8 mouse cellular contexts compared by ENCODE assay signal in the genomic region with DNA sequence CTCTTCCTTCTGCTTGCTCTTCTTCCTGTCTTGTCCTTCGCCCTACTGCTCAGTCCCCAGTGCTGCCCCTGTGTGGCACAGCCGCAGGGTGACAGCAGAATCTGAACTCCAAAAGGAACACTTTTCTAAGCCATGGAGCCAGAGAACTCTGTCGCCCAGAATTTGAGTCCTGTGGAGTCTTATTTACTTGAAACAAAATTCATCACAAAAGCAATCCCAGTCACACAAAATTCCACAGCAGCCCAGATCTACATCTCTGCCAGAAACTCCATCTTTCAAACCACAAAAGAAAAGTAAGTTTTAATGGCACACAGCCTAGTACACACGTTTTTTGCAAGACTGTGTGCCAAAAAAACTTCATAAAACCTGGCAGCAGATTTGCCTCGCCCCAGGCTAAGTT. TPM values are rescaled to one million over a fixed set of nuclear protein-coding genes. Genes with fewer than 3 reads are reported as not detected.
A peak's percentile ranks its signal among the peaks of the same experiment; 100 is the strongest.
DNase-seq lines count a peak whose midpoint lies in the region; ATAC-seq lines count a peak whose summit lies in the region.

No protein-coding gene starts in this region.

- DNase-seq in adrenal gland, adult 2 months: peak; percentile 47
- no peak for DNase-seq in adrenal gland, adult 18-20 months (ENCODE audit: low spot score in 2 of 2)
- DNase-seq in neural tube, embryonic 11.5 days (ENCODE audit: low spot score): peak; percentile 20
- no peak for DNase-seq in neural tube, embryonic 10.5 days (ENCODE audit: extremely low spot score, low spot score)
- peak; percentile 44 to 62 for DNase-seq in kidney, postnatal 36 days
- no peak for DNase-seq in yolk sac, embryonic 10.5 days (ENCODE audit: low spot score)

- H3K27ac ChIP-seq in neural tube, embryonic 11.5 days (ENCODE audit: low read depth, low read length): no peak overlapping the region

- no peak for ATAC-seq in neural tube, embryonic 11.5 days (ENCODE audit: insufficient read depth, low FRiP score, low TSS enrichment)
- ATAC-seq in erythroblast, adult 5-6 weeks (replicated peaks; ENCODE audit: low FRiP score, poor library complexity, severe bottlenecking): 0 out of 2 replicates have a peak, but pooled peaks have one; percentile 32
- ATAC-seq in monocyte, adult 5-6 weeks (replicated peaks; ENCODE audit: insufficient number of reproducible peaks, low FRiP score, low TSS enrichment, poor library complexity, severe bottlenecking): peak; percentile 47; the same call in 1 of the 2 replicates

- H3K4me3 ChIP-seq in neural tube, embryonic 11.5 days (ENCODE audit: low read depth, low read length): no peak overlapping the region

- no peak overlapping the region for H3K4me2 ChIP-seq in neural tube, embryonic 11.5 days (ENCODE audit: low read depth)

- H3K9ac ChIP-seq in neural tube, embryonic 11.5 days (ENCODE audit: low read length): no peak overlapping the region

- 55% methylated on average over 5 of the region's 5 CpGs for WGBS in neural tube, embryonic 11.5 days

- no peaks in the 10 kb centered on the region; the same call in 1 of the 2 replicates for H3K36me3 ChIP-seq in neural tube, embryonic 11.5 days (ENCODE audit: control insufficient read depth, insufficient read depth, low read length)

- H3K4me1 ChIP-seq in neural tube, embryonic 11.5 days (ENCODE audit: control insufficient read depth, insufficient read depth, low read length): peaks cover 6% of the 10 kb centered on the region

- no peaks in the 10 kb centered on the region for H3K9me3 ChIP-seq in neural tube, embryonic 11.5 days (ENCODE audit: control insufficient read depth, low read length)

- no peaks in the 10 kb centered on the region for H3K27me3 ChIP-seq in neural tube, embryonic 11.5 days (ENCODE audit: control insufficient read depth, insufficient read depth, low read length)

RNA-seq across cellular contexts. Expression of a gene that starts 6.5 kb away (rescaled TPM):
- total RNA-seq in adrenal gland, adult 2 months (2021): 10 to 100 TPM; 26.4 to 28.6 TPM
- polyA plus RNA-seq in adrenal gland, adult 2 months (2012; rRNA removed): 19.2 and 23.7 TPM in 2 replicates
- total RNA-seq in adrenal gland, adult 18-20 months (2021): 10 to 100 TPM; 30.0 to 31.2 TPM
- polyA plus RNA-seq in neural tube, embryonic 11.5 days (2014; fragmentation: Nextera tagmentation; extraction: Ambion mirVana): 7.8 and 8.8 TPM in 2 replicates
- total RNA-seq in erythroblast, adult 5-6 weeks (2015; ENCODE audit: low replicate concordance): 2.7 and 3.3 TPM in 2 replicates
- 0.85 and 1.4 TPM in 2 replicates for total RNA-seq in erythroblast, adult 5-6 weeks (2017; ENCODE audit: low replicate concordance)
- 21.5 to 25.7 TPM (median 23.9 TPM) in 3 replicates for total RNA-seq in monocyte, adult 5-6 weeks (2017)

Comparison
In these comparisons a context has a peak if more than half of its experiments do, and no peak if none do; other contexts are left out.
1. DNase-seq: peak in adrenal gland, adult 2 months (single experiment), neural tube, embryonic 11.5 days (single experiment) and kidney, postnatal 36 days (2 of 2); none in adrenal gland, adult 18-20 months (0 of 2), neural tube, embryonic 10.5 days (single experiment) and yolk sac, embryonic 10.5 days (single experiment).